Mouse (Mus musculus): ENCODE measurements around the gene Jsrp1.

The Jsrp1 gene

GRCm38 (mm10) chr10:80808985-80809632 is 4.2 kb downstream of the Jsrp1 start:
- no peak for DNase-seq (ENCODE audit: low spot score in 2 of 2)

- DNase-seq (ENCODE audit: low spot score in 2 of 2): no peak
Measured at GRCm38 (mm10) chr10:80808099-80808984, 5.0 kb downstream of the Jsrp1 start.

DNA sequence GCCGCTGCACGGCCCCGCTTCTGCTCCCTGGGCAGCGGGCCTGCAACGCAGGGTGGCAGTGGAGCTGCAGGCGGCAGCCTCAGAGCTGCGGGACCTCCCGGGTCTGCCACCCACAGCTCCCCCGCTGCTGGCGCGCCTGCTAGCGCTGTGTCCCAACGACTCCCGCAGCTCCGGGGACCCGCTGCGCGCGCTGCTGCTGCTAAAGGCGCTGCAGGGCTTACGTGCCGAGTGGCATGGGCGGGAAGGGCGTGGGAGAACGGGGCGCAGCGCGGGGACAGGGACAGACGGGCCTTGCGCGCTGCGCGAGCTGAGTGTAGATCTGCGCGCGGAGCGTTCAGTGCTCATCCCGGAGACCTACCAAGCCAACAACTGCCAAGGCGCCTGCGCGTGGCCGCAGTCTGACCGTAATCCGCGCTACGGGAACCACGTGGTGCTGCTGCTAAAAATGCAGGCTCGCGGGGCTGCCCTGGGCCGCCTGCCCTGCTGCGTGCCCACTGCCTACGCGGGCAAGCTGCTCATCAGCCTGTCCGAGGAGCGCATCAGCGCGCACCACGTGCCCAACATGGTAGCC is 6.2 kb downstream of the Jsrp1 start:
- peak; percentile 49 to 64 for DNase-seq (ENCODE audit: low spot score in 2 of 2)

DNA sequence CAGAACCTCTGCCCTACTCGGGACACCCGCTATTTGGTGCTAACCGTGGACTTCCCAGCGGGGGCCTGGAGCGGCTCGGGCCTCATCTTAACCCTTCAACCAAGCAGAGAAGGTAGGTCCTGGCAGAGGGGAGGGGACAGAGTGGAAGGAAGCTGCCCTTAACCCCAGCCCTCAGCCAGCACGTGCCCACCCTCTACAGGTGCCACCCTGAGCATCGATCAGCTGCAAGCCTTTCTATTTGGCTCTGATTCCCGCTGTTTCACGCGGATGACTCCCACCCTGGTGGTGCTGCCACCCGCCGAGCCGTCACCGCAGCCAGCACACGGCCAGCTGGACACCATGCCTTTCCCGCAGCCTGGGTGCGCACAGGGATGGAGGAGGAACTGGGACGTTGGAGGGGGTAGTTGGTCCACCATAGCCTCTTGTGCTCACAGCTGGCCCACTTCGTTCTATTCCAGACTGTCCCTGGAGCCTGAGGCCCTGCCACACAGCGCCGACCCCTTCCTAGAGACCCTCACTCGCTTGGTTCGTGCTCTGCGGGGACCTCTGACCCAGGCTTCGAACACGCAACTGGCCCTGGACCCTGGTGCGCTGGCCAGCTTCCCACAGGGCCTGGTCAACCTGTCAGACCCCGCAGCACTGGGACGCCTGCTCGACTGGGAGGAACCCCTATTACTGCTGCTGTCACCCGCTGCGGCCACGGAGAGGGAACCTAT is 6.8 kb downstream of the Jsrp1 start:
- DNase-seq (ENCODE audit: low spot score in 2 of 2): no peak

- peak in 1 of 2 experiments; percentile 69 for DNase-seq (ENCODE audit: low spot score in 2 of 2)
Measured at GRCm38 (mm10) chr10:80805925-80806324, 7.4 kb downstream of the Jsrp1 start.

GRCm38 (mm10) chr10:80805322-80805721 is 8.0 kb downstream of the Jsrp1 start:
- no peak for DNase-seq (ENCODE audit: low spot score in 2 of 2)

DNA sequence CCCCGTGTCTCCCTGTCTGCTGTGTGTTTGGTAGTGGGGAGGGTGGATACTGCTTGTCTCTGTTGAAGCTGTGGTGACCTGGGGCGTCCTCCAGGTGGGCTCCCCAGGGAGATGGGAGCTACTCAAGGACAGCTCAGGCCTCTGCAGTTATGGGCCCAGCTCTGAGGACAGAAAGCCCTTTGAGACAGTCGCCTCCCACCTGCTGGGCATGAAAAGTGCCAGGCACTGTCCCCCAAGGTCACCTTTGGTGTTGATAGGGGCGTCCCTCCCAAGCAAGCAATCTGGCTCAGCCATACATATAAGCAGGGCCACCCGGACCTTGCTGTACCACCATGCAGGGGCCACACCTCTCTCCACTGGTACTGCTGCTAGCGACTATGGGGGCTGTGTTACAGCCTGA is 8.4 kb downstream of the Jsrp1 start, which contains the start of gene Amh:
Gene Amh (plus strand): TSS at position 328 of the 400 bp plus-strand sequence.
- DNase-seq (ENCODE audit: low spot score in 2 of 2): no peak

DNA sequence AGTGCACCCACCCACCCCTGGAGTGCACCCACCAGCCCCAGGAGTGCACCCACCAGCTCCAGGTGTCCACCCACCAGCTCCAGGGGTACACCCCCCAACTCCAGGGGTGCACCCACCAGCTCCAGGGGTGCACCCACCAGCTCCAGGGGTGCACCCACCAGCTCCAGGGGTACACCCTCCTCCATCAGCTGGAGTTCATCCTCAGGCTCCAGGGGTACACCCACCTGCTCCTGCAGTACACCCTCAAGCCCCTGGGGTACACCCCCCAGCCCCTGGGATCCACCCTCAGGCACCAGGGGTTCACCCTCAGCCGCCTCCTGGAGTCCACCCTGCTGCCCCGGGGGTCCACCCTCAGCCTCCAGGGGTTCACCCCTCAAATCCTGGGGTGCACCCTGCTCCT is 9.0 kb downstream of the Jsrp1 start:
- DNase-seq (ENCODE audit: low spot score in 2 of 2): no peak

DNA sequence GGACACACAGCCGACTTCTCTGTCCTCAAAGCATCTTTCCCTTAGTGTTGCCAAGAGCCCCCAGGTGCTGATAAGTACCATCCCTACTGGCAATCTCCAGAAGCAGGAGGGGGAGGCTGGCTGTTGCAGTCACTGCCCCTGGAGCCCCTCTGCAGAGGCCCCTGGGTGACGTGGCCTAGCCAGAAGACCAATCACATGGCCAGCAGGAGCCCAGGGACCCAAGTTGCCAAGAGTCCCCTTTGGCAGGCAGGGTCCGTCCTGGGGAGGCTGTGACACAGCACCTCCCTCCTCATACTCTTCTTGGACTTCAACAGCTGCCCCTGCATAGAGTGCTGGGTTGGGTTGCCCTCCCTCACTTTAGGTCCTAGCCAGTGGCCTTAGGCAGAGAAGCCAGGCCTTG is 10.3 kb downstream of the Jsrp1 start:
- DNase-seq (ENCODE audit: low spot score in 2 of 2): no peak

DNA sequence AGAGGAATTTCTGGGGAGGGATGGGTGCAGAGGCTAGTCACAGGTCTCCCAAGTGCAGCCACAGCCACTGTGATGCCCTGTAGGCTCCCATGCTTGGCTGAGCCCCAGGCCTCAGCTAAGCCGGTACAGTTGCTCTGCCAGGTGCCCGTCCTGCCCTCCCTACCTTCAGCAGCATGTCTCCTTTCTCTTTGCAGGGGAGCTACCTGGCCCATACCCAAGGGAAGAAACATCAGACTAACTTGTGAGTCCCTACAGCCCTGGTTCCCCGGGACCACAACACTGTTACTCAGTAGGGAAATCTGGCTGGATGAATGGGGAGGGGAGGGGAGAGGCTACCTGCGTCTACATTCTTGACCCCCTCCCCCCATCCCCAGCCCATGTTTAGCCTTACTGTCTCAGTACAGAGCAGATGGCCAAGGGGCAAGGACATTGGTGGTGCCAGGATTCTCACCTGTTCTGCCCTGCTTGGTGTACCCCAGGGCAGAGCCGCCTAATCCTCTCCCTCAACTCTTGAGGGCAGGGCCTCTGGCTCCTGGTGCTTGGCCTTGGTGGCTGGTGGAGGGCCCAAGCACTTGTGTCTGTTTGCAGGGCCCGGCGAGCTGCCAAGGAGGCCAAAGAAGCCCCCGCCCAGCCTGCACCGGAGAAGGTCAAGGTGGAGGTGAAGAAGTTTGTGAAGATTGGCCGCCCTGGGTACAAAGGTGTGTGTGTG is 10.9 kb downstream of the Jsrp1 start:
- no peak for DNase-seq (ENCODE audit: low spot score in 2 of 2)

DNA sequence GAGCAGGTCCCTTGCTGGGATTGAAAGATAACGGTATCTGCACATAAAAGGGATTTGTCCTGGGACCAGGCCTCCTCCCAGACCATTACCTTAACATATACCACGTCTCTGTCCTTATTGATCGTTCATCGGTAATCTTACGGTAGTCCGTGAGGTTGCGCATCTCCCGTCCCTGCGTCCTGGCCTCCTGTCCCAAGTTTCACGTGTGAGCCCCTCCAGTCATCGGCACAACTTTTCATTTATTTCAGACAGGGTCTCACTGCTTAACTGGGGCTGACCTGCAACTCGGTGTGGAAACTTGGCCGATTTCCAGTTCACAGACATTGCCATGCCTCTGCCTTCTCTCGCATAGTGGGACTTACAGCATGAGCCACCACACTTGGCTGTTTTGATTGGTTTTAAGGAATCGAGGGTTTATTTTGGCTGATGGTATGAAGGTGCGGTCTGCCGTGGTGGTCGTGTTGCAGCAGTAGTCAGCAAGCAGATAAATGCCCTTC is 14.2 kb downstream of the Jsrp1 start:
- DNase-seq (ENCODE audit: low spot score in 2 of 2): no peak

DNA sequence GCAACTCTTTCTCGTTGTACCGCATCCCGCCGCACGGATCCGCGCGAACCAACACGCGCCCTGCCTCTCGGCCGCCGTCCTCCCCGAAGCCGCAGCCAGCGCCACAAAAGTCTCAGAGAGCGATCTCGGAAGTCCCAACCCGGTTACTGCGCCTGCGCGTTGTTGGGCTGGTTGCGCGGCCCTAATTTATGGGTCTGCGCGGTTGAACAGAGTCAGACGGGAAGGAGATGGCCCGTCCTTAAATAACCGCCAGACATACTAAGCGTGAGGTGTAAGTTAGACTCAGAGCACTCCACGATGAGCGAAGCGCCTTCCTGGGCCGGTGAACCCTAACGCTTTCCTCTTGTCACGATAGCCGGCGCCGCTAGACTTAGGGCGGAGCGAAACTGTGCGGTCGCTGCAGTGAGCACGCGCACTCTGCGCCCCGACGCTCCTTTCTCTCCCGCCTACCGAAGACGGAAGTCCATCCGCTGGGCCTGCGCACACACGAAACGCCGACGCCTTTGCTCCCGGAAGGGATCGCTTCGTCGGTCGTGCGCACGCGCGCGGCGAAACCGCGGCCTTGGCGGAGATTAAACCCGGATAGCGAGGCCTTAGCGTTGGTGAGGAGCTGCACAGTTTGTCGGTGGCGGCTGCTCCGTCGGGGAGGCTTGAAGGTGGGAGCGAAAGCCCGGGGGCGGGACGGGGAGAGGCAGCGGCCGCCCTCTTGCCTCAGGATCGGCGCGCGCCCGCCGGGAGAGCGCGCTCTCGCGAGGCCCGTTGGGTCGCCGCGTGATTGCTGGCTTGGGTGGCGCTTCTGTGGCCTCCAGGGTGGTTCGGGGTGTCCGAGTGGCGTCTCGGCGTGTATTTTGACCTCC is 14.9 kb downstream of the Jsrp1 start, which contains the start of the genes Sf3a2 and Plekhj1:
Gene Sf3a2 (plus strand): TSS at position 49 of the 857 bp plus-strand sequence.
Gene Plekhj1 (minus strand): TSS at position 477 of the 857 bp plus-strand sequence.
- DNase-seq (ENCODE audit: low spot score in 2 of 2): peak; percentile 91 to 96

DNA sequence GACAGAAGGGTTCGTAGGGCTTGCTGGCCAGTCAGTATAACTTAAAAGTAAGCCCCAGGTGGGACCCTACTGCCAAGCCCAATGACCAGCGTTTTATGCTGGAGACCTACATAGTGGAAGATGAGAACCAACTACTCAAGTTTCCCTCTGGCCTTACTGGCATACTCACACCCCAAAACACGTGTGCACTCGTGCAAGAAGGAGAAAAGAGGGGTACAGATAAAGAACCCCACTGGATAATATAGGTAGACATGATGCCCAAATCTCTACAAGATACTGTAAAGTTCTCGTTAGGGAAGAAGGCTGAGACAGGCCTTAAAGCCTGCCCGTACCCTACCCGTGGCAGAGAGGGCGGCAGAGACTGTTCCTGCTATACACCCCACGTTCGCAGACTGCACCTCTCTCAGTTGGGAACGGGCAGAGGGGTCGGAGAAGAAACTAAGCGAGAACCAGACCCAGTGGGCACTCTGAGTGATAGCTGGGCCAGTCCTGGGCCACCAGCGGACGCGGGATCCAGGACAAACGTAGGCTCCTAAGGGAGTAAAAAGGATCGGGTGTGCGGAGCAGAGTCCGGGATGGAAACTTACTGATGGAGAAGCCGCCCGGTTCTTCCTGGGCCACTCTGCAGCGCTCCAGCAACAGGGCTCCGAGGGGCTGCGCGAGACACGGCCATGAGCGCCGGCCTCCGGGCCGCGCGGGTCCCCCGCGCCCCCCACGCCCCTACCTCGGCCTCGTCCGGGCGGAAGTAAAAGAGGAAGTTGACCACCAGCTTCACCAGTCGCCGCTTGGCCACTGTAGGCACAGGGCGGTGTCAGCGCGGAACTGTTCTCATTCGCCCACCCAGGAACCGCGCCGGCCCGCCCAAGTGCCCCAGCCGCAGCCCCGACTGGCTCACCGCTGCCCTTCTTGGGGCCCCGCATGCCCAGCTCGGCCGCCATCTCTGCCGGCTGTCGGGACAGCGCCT is 15.8 kb downstream of the Jsrp1 start:
- DNase-seq (ENCODE audit: low spot score in 2 of 2): peak in 1 of 2 experiments; percentile 48

DNA sequence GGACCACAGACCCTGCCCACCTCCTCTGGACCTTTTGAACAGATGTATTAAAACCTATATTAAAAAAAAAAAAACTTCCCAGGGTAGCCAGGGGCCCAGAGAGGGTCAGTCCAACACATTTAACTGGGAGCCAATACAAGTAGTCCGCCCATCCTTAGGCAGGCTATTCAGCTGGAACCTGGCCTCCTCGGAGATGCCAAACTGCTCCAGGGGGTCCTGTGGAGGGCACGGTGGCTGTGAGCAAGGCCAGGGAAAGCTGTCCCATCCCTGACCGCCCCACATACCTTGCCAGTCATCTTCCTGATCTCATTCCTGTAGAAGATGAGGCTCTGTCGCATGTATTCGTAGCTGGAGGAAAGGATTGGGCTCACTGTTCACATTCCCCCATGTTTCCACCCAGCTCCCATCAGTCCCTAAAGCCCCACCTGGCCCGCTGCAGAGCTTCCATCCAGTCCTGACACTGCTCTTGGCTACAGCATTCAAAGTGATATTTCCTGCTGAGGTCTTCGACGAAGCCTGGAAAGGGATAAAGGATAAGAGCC is 16.9 kb downstream of the Jsrp1 start:
- DNase-seq (ENCODE audit: low spot score in 2 of 2): no peak

DNA sequence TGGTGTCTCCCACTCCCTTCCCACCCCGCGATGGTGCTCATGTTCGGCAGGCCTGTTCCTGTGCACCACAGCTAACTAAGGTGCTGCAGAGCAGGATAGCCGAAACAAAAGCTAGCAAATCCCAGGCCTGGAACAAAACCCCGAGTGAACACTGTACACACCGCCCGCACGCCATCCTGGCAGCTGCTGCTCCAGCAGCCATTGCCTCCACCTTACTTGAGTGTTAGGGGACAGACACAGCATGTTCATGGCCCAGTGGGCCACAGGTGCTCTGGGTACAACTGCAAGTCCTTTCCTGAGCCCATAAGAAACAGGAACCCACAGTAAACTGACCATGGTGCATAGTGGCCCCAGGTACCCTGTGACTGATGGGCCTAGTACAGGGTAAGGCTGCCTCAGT is 18.5 kb downstream of the Jsrp1 start:
- DNase-seq (ENCODE audit: low spot score in 2 of 2): no peak

GRCm38 (mm10) chr10:80793803-80794202 is 19.5 kb downstream of the Jsrp1 start:
- DNase-seq (ENCODE audit: low spot score in 2 of 2): no peak

- DNase-seq (ENCODE audit: low spot score in 2 of 2): no peak
Measured at GRCm38 (mm10) chr10:80793033-80793784, 20.1 kb downstream of the Jsrp1 start.
